Mouse (Mus musculus) adipocyte (in vitro differentiated cells): Measurements from ENCODE around the gene Pam.

Experiments used
- DNase-seq: peaks from one replicate; pipeline ENCODE4 v3.0.0-alpha.2; 2016; ENCODE audit warnings: low spot score

Pam gene

GRCm38 (mm10) chr1:98035736-98036135, 59.7 kb downstream of the Pam start:
- DNase-seq = no peak

- DNase-seq = peak; percentile 8
Measured at GRCm38 (mm10) chr1:98031802-98032201, 63.6 kb downstream of the Pam start.

- no peak for DNase-seq
Measured at GRCm38 (mm10) chr1:98029025-98029424, 66.4 kb downstream of the Pam start.

- no peak for DNase-seq
Measured at GRCm38 (mm10) chr1:98028468-98028867, 67.0 kb downstream of the Pam start.

GRCm38 (mm10) chr1:98027959-98028358, 67.5 kb downstream of the Pam start:
- DNase-seq = no peak

GRCm38 (mm10) chr1:98025924-98026640, 69.4 kb downstream of the Pam start:
- no peak for DNase-seq

- DNase-seq = no peak
Measured at GRCm38 (mm10) chr1:98023866-98024265, 71.6 kb downstream of the Pam start.

GRCm38 (mm10) chr1:98018987-98019386, 76.5 kb downstream of the Pam start:
- DNase-seq = no peak

- no peak for DNase-seq
Measured at GRCm38 (mm10) chr1:98016004-98016848, 79.2 kb downstream of the Pam start.

GRCm38 (mm10) chr1:98015564-98015963, 79.9 kb downstream of the Pam start:
- no peak for DNase-seq

- DNase-seq = peak; percentile 92
Measured at GRCm38 (mm10) chr1:98002561-98003425, 92.7 kb downstream of the Pam start.

GRCm38 (mm10) chr1:97999465-97999864, 96.0 kb downstream of the Pam start:
- DNase-seq = no peak

GRCm38 (mm10) chr1:97998961-97999360, 96.5 kb downstream of the Pam start:
- peak; percentile 78 for DNase-seq

- no peak for DNase-seq
Measured at GRCm38 (mm10) chr1:97997088-97997487, 98.4 kb downstream of the Pam start.

GRCm38 (mm10) chr1:97991976-97992375, 103.5 kb downstream of the Pam start:
- DNase-seq = no peak

- peak; percentile 36 for DNase-seq
Measured at GRCm38 (mm10) chr1:97983189-97983588, 112.3 kb downstream of the Pam start.

- DNase-seq = no peak
Measured at GRCm38 (mm10) chr1:97979422-97979821, 116.0 kb downstream of the Pam start.

- no peak for DNase-seq
Measured at GRCm38 (mm10) chr1:97977521-97977920, 117.9 kb downstream of the Pam start.

- DNase-seq = peak; percentile 56
Measured at GRCm38 (mm10) chr1:97976873-97977473, 118.5 kb downstream of the Pam start.

GRCm38 (mm10) chr1:97976072-97976471, 119.4 kb downstream of the Pam start:
- DNase-seq = peak; percentile 9

- DNase-seq = no peak
Measured at GRCm38 (mm10) chr1:97974968-97975367, 120.5 kb downstream of the Pam start.

- DNase-seq = no peak
Measured at GRCm38 (mm10) chr1:97969765-97970164, 125.7 kb downstream of the Pam start.
